Mouse (Mus musculus): ENCODE measurements around the gene Crat.

DNA sequence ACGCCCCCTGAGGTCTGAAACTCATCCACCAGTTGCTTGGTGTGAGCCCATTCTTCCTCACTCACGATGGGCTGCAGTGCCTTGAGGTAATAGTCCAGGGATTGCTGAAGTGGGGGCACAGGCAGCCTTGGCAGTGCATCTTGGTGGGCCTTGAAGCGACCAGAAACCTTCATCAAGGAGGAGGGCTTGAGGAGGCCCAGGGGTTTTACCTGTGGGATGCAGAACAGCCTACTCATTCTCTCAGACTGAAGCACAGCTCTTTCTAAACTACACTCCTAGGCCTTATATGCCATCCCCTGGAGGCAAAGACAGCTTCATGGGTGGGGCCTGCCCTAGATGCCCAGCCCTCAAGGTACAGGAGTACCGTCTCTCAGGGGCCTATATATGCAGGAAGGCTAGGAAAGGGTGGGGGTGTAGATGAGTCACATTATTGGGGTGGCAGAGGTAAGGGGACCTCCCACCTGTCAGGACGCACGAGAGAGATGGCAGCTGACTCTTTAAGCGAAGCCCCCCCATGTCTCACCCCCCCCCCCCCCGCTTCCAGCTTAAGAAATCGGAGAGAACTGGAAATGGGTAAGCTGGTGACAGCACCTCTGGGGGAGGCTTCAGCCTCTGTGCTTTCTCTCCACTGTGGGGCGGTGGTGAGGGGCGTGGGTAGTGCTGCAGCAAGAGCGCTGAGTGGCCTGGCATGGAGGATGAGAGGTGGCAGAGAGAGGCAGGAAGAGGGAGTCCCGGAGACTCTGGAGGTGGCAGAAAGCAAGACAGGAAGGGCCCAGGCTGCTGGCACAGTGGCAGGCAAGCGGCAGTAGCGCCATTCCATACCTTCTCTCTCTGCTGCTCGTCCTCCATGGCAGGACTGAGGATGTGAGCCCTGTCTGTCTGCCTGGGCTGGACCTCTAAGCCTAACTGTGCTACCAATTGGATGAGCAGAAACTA is 2.3 kb downstream of the Crat start:
- TF ChIP-seq CTCF (IDR thresholded peaks at IDR 0.05; ENCODE audit: low read depth), result no peak
- TF ChIP-seq EP300 (IDR thresholded peaks at IDR 0.05; ENCODE audit: low read depth), result no peak
